In genomic region chr14:60802026-60802425, GRCm38 (mm10) we compare ENCODE assay signal across 30 mouse cellular contexts. TPM values are rescaled to one million over a fixed set of nuclear protein-coding genes. Genes with fewer than 3 reads are reported as not detected.
"Had no signal": no experiment of that assay in that cellular context is flagged by ENCODE, and none has a peak within 500 bp of the region (broad histone marks: within the 10 kb centered on the region; RNA-seq: fewer than 3 reads in every experiment).

No protein-coding gene starts in this region.

- DNase-seq: cerebellum, adult 18-20 months; cerebellum, adult 2 months; cerebellum, adult 8-10 months; cerebellum, adult 9-10 months; cerebellum, adult 9-11 months; cerebellum, postnatal 10 days; cerebellum, postnatal 14 days; cerebellum, postnatal 25 days; cerebellum, postnatal 36 days; embryo, embryonic 11 days; forebrain, postnatal 0 days; gastrocnemius, adult 2 months; gastrocnemius, postnatal 10 days; gastrocnemius, postnatal 14 days; gastrocnemius, postnatal 25 days; gastrocnemius, postnatal 36 days; heart, adult 18-20 months had no signal

- H3K4me3 ChIP-seq: embryonic facial prominence, embryonic 10.5 days; embryonic facial prominence, embryonic 12.5 days; embryonic facial prominence, embryonic 13.5 days; embryonic facial prominence, embryonic 15.5 days; erythroblast, embryonic 14.5 days; forebrain, embryonic 10.5 days; forebrain, embryonic 12.5 days; forebrain, embryonic 13.5 days; forebrain, embryonic 15.5 days; gastrocnemius, adult 2 months had no signal

- H3K4me2 ChIP-seq: embryonic facial prominence, embryonic 12.5 days; embryonic facial prominence, embryonic 13.5 days; embryonic facial prominence, embryonic 15.5 days; forebrain, embryonic 12.5 days; forebrain, embryonic 13.5 days; forebrain, embryonic 15.5 days had no signal

- H3K4me1 ChIP-seq: forebrain, embryonic 12.5 days; forebrain, embryonic 13.5 days; forebrain, embryonic 15.5 days had no signal

- H3K27me3 ChIP-seq: embryonic facial prominence, embryonic 12.5 days; embryonic facial prominence, embryonic 13.5 days; embryonic facial prominence, embryonic 15.5 days; forebrain, embryonic 12.5 days; forebrain, embryonic 13.5 days; forebrain, embryonic 15.5 days had no signal

- ATAC-seq: forebrain, embryonic 13.5 days; forebrain, embryonic 14.5 days; forebrain, embryonic 15.5 days; forebrain, embryonic 16.5 days; forebrain, postnatal 0 days had no signal

- H3K9ac ChIP-seq: embryonic facial prominence, embryonic 12.5 days; embryonic facial prominence, embryonic 13.5 days; embryonic facial prominence, embryonic 15.5 days; forebrain, embryonic 12.5 days; forebrain, embryonic 13.5 days; forebrain, embryonic 15.5 days; forebrain, postnatal 0 days had no signal

- H3K9me3 ChIP-seq: embryonic facial prominence, embryonic 10.5 days; embryonic facial prominence, embryonic 12.5 days; embryonic facial prominence, embryonic 13.5 days; embryonic facial prominence, embryonic 15.5 days; forebrain, embryonic 10.5 days; forebrain, embryonic 12.5 days; forebrain, embryonic 13.5 days; forebrain, embryonic 15.5 days had no signal

- H3K27ac ChIP-seq: embryonic facial prominence, embryonic 10.5 days; embryonic facial prominence, embryonic 12.5 days; embryonic facial prominence, embryonic 13.5 days; embryonic facial prominence, embryonic 15.5 days; forebrain, embryonic 10.5 days; forebrain, embryonic 12.5 days; forebrain, embryonic 13.5 days; forebrain, embryonic 15.5 days; gastrocnemius, adult 2 months had no signal

RNA-seq across cellular contexts. Expression of gene C1qtnf9, which starts 34.1 kb away (rescaled TPM):
- polyA plus RNA-seq: embryonic facial prominence, embryonic 11.5 days; forebrain, embryonic 11.5 days; forebrain, embryonic 14.5 days; forebrain, embryonic 16.5 days; forebrain, postnatal 0 days had no signal
